Mouse (Mus musculus) layer of hippocampus, postnatal 36 days (tissue): ENCODE measurements around the gene Rps21. TPM values are rescaled to one million over a fixed set of nuclear protein-coding genes. Genes with fewer than 3 reads are reported as not detected.
A peak's percentile ranks its signal among the peaks of the same experiment; 100 is the strongest.
"Not testable (repeated sequence)": the region's sequence is repeated elsewhere in the genome, so short reads cannot be mapped to it uniquely, and the experiment has no call there.

Experiments used
- DNase-seq, 2 experiments: peaks; one replicate each; pipeline ENCODE4 v3.0.0; 2022
- total RNA-seq, 2 experiments: library from RNA; stranded (reverse); gene quantifications; 2 replicates each; pipeline ENCODE4 v1.2.3; 2021

Gene Rps21
- total RNA-seq, 2 experiments from 2014 or later = 665 to 743 TPM

DNA sequence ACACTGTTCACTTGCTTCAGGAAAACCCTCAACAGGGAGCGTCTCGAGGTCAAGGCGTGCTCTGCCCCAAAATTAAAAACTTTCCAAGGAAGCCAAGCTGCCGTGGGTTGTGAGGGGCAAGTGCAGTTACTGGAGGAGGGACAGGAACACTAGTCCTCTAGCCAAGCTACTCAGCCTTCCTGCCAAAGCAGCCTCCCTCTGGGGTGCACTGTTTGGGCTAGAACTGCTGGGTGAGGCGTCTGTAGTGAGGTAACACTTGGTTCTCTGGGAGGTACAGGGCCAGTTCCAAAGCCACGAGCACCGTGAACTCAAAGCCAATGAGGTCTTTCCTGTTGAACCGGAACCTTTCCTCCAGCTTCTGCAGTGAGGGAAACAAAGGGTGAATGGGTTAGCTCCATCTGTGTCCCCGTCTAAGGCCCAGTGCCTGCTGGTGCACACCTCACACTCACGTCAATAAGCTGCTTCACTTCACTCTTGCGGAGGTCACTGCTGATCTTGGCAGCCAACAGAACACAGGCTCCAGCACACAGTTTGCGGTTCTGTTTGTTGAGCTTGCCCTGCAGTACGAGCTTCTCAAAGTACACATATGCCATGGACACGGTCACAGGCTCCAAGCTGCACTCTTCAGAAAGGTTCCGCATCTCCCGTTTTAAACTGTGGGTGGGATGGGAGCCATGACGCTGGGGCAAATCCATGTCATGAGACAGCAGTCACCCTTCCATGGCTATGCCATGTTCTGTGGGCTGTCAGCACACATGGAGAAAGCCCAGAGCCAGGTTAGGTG lies 2.8 kb downstream of the Rps21 start:
- DNase-seq = not testable (repeated sequence)

GRCm38 (mm10) chr2:180260610-180261480 lies 3.7 kb downstream of the Rps21 start:
- DNase-seq = no peak

DNA sequence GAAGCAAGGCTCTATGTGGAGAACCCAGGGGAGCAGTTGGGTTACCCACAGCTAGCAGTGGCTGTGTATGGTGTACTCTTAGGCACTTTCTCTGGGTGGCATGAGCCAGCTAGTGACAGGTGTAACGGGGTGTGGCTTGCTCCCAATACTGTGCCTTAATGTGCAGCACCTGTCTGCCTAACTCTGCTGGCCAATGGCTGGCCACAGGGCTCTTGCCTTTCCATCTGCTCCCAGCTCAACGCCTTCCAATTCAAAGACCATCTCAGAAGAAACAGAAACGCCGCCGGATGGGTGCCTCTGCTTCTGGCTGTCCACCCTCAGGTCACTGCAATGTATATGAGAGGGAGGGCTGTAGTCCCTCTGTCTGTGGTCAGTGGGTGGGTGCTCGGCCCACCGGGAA lies 4.7 kb downstream of the Rps21 start:
- DNase-seq = no peak

DNA sequence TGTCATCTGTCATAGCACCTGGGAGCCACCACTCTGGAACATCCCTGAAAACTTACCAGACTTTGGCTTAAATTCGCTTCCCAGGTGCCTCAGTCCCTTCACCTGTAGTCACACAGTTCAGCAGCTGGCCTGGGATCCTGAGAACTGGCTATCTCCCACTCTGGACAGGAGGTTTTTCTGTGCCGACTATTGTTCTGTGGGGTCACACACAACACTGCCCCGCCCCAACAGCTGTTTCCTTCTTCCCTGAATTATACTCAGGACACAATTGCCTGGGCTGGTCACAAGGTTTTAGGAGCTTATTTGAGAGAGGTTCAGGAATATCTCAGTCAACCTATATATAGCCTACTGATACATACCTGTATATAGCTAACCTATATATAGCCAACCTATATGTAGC lies 5.3 kb downstream of the Rps21 start:
- DNase-seq = no peak

DNA sequence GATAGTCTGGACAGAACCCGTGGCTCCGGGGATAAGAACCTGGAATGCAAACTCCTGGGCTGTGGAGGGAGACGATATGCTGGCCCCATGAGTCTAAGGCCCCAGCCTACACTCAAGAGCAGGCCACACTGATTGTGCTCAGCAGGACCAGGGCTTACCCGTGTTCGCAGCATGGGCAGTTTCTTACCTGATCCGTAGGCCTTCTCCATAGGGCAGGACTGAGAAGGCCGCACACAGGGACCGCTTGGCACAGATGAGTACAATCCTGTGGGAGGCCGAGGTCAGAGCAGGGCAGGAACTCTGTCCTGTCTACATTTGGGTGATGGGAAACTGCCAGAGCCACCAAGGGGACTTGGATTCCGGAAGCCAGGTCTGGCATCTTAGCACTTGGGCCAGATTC lies 5.7 kb downstream of the Rps21 start:
- DNase-seq = no peak

- DNase-seq = no peak
These were observed 10.8 kb downstream of the Rps21 start for GRCm38 (mm10) chr2:180267955-180268354.

GRCm38 (mm10) chr2:180269329-180269728 lies 12.2 kb downstream of the Rps21 start:
- DNase-seq = no peak

- no peak for DNase-seq
These were observed 13.5 kb downstream of the Rps21 start for GRCm38 (mm10) chr2:180270537-180271255.

DNA sequence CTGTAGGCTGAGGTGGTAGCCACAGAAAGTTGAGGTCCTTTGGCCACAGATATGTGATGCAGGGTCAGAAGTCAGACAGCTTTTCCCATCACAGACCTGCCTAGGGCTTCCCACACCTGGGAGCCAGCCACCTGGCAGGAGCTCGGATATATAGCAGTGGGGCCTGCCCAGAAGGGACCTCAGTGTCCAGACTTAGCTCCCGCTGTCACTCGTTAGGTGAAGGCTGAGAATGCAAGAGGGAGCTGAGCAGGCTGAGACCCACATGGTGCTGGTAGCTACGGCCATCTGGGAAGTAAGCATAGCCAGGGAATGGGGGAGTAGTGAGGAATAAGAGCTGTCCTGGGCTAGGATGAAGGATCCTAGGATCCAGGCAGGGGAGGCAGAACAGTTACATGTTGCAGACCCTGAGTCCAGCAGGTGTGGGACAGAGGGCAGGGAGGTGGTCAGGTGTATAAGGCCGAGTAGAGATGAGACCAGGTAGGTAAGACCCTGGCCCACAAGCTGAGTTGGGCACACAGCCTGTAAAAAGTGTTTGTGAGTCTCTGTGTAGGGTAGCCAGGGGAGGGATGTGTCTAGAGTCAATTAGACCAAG lies 14.7 kb downstream of the Rps21 start:
- DNase-seq = no peak

DNA sequence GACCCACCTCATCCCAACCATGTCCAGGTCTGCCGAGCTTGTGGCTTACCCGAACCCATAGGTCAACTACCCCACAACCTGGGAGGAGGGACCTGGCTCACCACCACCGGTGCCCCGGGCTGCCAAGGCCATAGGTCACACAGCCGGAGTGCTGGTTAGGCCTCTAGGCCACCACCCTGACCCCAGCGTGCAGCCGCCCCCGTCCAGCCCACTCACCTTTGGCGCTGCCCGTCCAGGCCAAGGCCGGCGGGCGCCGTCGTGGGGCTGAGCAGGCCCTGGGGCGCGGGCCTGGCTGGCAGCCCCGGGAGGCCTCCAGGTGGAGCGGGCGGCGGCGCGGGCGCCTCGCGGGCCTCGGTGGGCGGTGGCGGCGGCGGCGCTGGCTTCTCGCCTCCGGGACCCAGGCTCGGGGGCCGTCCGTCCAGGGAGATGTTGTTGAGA lies 15.7 kb downstream of the Rps21 start:
- DNase-seq = peak in 1 of 2 experiments; percentile 40

- DNase-seq = peak; percentile 86 to 88
These were observed 16.4 kb downstream of the Rps21 start, which contains the start of gene Cables2 for GRCm38 (mm10) chr2:180273394-180274244. Gene Cables2 (minus strand): TSS chr2:180273496.

DNA sequence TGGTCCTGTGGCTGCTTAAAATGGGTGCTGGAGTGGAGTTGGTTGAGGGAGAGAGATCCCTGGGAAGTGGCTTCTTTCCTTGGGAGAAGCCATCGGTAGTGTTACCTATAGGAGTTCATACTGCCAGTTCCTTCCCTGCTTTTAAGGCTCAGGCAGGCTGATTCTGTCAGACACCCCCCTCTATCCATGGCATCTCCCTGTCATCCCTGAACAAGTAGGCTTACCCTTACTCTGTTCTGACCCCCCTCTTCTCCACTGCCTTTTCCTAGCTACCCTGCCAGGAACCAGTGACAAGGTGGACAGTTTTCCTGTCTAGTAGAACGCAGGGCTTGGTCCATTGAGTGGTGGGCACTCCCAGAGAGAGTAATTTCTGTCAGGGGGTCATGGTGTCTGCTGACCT lies 17.3 kb downstream of the Rps21 start:
- no peak for DNase-seq

- peak; percentile 71 to 75 for DNase-seq
These were observed 18.7 kb downstream of the Rps21 start for GRCm38 (mm10) chr2:180275836-180276235.

GRCm38 (mm10) chr2:180276385-180276784 lies 19.2 kb downstream of the Rps21 start:
- no peak for DNase-seq

- no peak for DNase-seq
These were observed 19.7 kb downstream of the Rps21 start for GRCm38 (mm10) chr2:180276851-180277259.

DNA sequence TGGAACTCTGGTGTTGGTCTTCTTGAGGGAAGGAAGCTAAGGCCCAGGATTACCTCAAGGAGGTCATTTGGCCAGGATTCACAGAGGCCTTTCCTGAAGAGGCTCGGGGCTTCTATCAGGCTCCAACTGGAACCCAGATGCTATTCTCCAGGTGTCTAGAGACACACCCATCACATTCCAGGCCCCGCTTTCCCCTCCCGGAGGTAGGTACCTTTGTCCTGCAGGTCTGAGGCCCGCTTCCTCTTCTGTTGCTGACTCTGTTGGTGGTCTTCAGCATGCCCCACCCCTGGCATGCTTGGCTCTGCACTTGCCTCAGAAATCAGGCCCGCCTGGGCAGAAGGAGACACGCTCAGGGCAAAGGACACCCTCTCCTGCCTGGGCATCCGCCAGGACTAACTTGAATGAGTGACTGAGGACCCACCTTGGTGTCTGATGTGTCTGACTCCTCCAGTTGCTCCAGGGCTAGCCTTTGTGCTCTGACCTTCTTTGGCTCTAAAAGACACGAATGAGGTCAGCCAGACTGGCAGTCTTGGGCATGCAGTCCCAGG lies 20.7 kb downstream of the Rps21 start:
- no peak for DNase-seq

GRCm38 (mm10) chr2:180279321-180279720 lies 22.1 kb downstream of the Rps21 start:
- no peak for DNase-seq

- DNase-seq = no peak
These were observed 31.8 kb downstream of the Rps21 start for GRCm38 (mm10) chr2:180288966-180289365.

GRCm38 (mm10) chr2:180289440-180290108 lies 32.4 kb downstream of the Rps21 start, which contains the start of gene Rbbp8nl:
Gene Rbbp8nl (minus strand): TSS chr2:180289879.
- no peak for DNase-seq

GRCm38 (mm10) chr2:180290503-180290902 lies 33.3 kb downstream of the Rps21 start:
- no peak for DNase-seq
